Mouse (Mus musculus): Measurements from ENCODE around the gene Mup3.
"Not testable (repeated sequence)": the region's sequence is repeated elsewhere in the genome, so short reads cannot be mapped to it uniquely, and the experiment has no call there.

Gene Mup3

GRCm38 (mm10) chr4:62087241-62087640 lies at the start of gene Mup3:
Gene Mup3, minus strand, starts transcription at chr4:62087342.
- no peak for DNase-seq (ENCODE audit: low read depth, low spot score)

- DNase-seq (ENCODE audit: low read depth, low spot score), result peak; percentile 11
Observed at GRCm38 (mm10) chr4:62133706-62134105, 46.6 kb upstream of the Mup3 start.

DNA sequence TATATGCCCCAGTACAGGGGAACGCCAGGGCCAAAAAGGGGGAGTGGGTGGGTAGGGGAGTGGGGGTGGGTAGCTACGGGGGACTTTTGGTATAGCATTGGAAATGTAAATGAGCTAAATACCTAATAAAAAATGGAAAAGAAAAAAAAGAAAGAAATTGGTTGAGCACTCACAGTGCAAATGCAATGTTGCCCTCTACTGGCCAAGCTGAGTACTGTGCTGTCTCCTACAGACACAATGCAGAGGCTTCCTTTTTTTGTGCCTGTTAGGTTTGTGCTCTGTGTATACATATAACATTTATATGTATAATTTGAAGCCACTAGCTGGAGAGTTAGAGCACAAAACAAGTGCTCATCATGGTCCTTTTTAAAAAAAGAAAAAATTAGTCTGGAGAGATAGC lies 16.2 kb upstream of the Mup3 start:
- peak; percentile 0 for DNase-seq (ENCODE audit: low read depth, low spot score)

DNA sequence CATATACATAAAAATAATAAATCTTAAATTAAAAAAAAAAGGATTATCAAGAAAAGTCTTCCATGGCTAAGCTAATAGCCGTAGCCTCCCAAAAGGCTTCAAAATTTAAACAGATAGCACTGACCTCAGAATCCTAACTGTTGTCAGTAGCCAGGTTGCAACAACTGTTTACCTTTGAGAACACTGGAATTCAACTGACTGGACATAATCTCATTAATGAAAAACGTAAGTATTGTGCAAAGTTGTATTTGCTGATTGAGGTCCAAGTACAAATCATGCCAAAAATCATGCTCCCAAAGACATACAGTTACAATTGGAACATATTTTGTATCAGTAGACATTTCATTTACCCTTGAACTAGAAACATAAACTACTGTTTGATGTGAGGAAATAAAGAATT lies 811 bp upstream of the Mup3 start:
- DNase-seq (ENCODE audit: low read depth, low spot score), result no peak

DNA sequence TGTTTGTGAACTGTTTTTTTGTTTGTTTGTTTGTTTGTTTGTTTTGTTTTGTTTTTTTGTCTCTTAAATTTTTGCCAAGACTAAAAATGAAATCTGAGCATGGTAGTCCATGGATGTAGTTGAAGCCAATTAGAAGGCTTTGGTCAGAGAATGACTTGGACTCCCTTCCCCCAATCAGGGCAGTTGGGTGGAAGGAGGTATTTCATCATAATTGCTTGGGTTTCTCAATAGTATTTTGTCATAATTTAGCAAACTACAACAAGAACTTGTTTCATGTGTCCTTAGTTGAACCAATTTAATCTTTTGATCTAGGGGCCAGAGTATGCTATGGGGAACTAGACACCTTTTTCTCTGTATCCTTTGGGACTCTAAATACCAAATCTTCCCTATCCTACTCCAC lies 4.4 kb downstream of the Mup3 start:
- DNase-seq (ENCODE audit: low read depth, low spot score), result no peak

DNA sequence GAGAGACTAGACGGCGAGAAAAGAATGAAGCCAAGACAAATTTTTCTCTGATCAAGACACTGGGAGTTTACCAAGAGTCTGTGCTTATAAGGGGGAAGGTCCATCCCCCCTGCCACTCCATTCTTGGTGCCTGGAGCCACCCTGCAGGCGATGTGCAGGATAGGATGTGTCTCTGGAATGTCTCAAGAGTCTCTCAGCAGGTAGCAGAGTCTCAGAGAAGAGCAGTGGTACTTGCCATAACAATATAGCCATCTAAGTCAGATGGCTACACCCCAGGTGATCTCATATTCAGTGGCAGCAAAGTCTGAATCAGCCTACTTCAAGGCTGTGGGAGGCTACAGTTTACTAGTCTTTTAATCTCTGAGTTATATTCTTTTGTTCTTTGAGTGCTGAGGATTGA lies 12.0 kb downstream of the Mup3 start:
- DNase-seq (ENCODE audit: low read depth, low spot score), result no peak

DNA sequence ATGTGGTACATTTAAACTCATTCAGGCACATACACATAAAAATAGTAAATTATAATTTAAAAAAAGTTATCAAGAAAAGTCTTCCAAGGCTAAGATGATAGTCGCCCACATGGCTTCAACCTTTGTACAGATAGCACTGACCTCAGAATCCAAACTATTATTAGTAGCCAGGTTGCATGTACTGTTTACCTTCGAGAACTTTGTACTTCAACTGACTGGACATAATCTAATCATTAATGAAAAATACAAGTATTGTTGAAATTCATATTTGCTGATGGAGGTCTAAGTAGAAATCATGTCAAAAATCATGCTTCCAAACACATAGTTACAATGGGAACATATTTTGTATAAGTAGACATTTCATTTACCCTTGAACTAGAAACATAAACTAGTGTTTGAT lies 32.4 kb downstream of the Mup3 start:
- DNase-seq (ENCODE audit: low read depth, low spot score), result not testable (repeated sequence)

DNA sequence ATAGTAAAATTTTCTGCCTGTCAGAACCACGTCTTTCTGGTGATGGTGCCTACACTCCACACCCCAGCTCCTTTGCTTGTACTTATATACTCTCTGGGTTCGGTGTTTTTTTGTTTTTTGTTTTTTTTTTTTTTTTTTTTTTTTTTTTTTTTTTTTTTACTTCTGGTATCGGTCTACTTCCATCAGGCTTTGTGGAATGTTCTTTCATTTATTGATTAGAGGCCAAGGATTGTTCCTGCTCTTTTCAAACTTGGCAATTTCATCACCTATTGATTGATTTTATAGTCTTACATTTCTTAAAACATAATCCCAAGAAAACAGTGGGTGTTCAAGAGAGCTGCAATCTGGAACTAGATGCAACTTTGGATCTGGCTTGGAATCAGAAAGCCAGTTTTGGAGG lies 33.1 kb downstream of the Mup3 start, which contains the start of gene Mup20:
Gene Mup20 (minus strand): TSS at position 101 of the 400 bp plus-strand sequence.
- DNase-seq (ENCODE audit: low read depth, low spot score), result not testable (repeated sequence)

All from retina, postnatal 7 days (tissue).